Mouse (Mus musculus): ENCODE results near the gene Aldh1a3. TPM values are rescaled to one million over a fixed set of nuclear protein-coding genes. Genes with fewer than 3 reads are reported as not detected.
A peak's percentile ranks its signal among the peaks of the same experiment; 100 is the strongest.

Aldh1a3 gene
- polyA plus RNA-seq, 1 experiment from 2014 or later: 1.5 TPM

GRCm38 (mm10) chr7:66346959-66347663 is 80.2 kb downstream of the Aldh1a3 start:
- Histone ChIP-seq H3K36me3 (ENCODE audit: insufficient read depth) (0 out of 2 replicates have a peak, but pooled peaks cover 1% of the 10 kb centered on the region), H3K27ac (ENCODE audit: low read depth) (no peak overlapping the region), H3K4me1 (ENCODE audit: insufficient read depth) (no peaks in the 10 kb centered on the region), H3K9ac (no peak overlapping the region), H3K9me3 (ENCODE audit: low read depth, low read length) (no peaks in the 10 kb centered on the region), H3K4me2 (no peak overlapping the region), H3K27me3 (ENCODE audit: insufficient read depth, low read length) (no peaks in the 10 kb centered on the region), H3K4me3 (ENCODE audit: low read depth, low read length) (no peak overlapping the region)
- DNase-seq: no peak
- peak; percentile 41; the same call in 1 of the 2 replicates for ATAC-seq (ENCODE audit: insufficient read depth)
- 39% methylated on average over 9 of the region's 9 CpGs for WGBS
- TF ChIP-seq CTCF (IDR thresholded peaks at IDR 0.05; ENCODE audit: low read depth): no peak

GRCm38 (mm10) chr7:66343307-66343706 is 84.0 kb downstream of the Aldh1a3 start:
- Histone ChIP-seq H3K4me2 (no peak overlapping the region), H3K4me3 (ENCODE audit: low read depth, low read length) (no peak overlapping the region), H3K27ac (ENCODE audit: low read depth) (no peak overlapping the region), H3K9me3 (ENCODE audit: low read depth, low read length) (no peaks in the 10 kb centered on the region), H3K36me3 (ENCODE audit: insufficient read depth) (0 out of 2 replicates have a peak, but pooled peaks cover 7% of the 10 kb centered on the region), H3K9ac (no peak overlapping the region), H3K4me1 (ENCODE audit: insufficient read depth) (peaks cover 10% of the 10 kb centered on the region), H3K27me3 (ENCODE audit: insufficient read depth, low read length) (no peaks in the 10 kb centered on the region)
- ATAC-seq (ENCODE audit: insufficient read depth) (no peak), DNase-seq (no peak)
- TF ChIP-seq CTCF (IDR thresholded peaks at IDR 0.05; ENCODE audit: low read depth): no peak
- WGBS: 64% methylated on average over 5 of the region's 5 CpGs

- Histone ChIP-seq H3K36me3 (ENCODE audit: insufficient read depth) (0 out of 2 replicates have a peak, but pooled peaks cover 7% of the 10 kb centered on the region), H3K9me3 (ENCODE audit: low read depth, low read length) (no peaks in the 10 kb centered on the region), H3K27ac (ENCODE audit: low read depth) (no peak overlapping the region), H3K9ac (no peak overlapping the region), H3K4me3 (ENCODE audit: low read depth, low read length) (no peak overlapping the region), H3K4me2 (no peak overlapping the region), H3K4me1 (ENCODE audit: insufficient read depth) (peaks cover 10% of the 10 kb centered on the region), H3K27me3 (ENCODE audit: insufficient read depth, low read length) (no peaks in the 10 kb centered on the region)
- WGBS: 72% methylated on average over 6 of the region's 6 CpGs
- no peak for DNase-seq
- no peak for ATAC-seq (ENCODE audit: insufficient read depth)
- no peak for TF ChIP-seq CTCF (IDR thresholded peaks at IDR 0.05; ENCODE audit: low read depth)
Measured at GRCm38 (mm10) chr7:66342831-66343230, 84.5 kb downstream of the Aldh1a3 start.

- H3K9ac ChIP-seq: no peak overlapping the region
- H3K36me3 ChIP-seq (ENCODE audit: insufficient read depth): 0 out of 2 replicates have a peak, but pooled peaks cover 7% of the 10 kb centered on the region
- peaks cover 10% of the 10 kb centered on the region for H3K4me1 ChIP-seq (ENCODE audit: insufficient read depth)
- no peak overlapping the region for H3K4me3 ChIP-seq (ENCODE audit: low read depth, low read length)
- no peak overlapping the region for H3K27ac ChIP-seq (ENCODE audit: low read depth)
- H3K9me3 ChIP-seq (ENCODE audit: low read depth, low read length): no peaks in the 10 kb centered on the region
- peak; percentile 83 for DNase-seq
- TF ChIP-seq CTCF (IDR thresholded peaks at IDR 0.05; ENCODE audit: low read depth): peak; percentile 75
- WGBS: 42% methylated on average over 4 of the region's 4 CpGs
- no peak for ATAC-seq (ENCODE audit: insufficient read depth)
- H3K4me2 ChIP-seq: no peak overlapping the region
- H3K27me3 ChIP-seq (ENCODE audit: insufficient read depth, low read length): no peaks in the 10 kb centered on the region
Measured at GRCm38 (mm10) chr7:66342323-66342722, 85.0 kb downstream of the Aldh1a3 start.

Small RNA genes within 50 kb of the gene (microRNA-seq; reads per million reads assigned to microRNA genes)
- gene Mir7057 (ENCODE audit: borderline number of aligned reads): not detected

Other genes starting within 250 kb of the Aldh1a3 start
- not detected in 2 replicates for gene Gm10974, start 61.6 kb downstream of the Aldh1a3 start, polyA plus RNA-seq (2014; fragmentation: Nextera tagmentation; extraction: Ambion mirVana)
- 23.3 and 25.8 TPM in 2 replicates for gene Lrrk1, start 39.2 kb downstream of the Aldh1a3 start, polyA plus RNA-seq (2014; fragmentation: Nextera tagmentation; extraction: Ambion mirVana)

Measured in lung, embryonic 14.5 days (tissue).